Mouse (Mus musculus) retina, adult 2 months (tissue): ENCODE results near the gene Slc25a10.

Source experiments
- DNase-seq: peaks from one replicate; pipeline ENCODE4 v3.0.0-alpha.2; 2012; ENCODE audit warnings: low read depth, low spot score

Gene Slc25a10

DNA sequence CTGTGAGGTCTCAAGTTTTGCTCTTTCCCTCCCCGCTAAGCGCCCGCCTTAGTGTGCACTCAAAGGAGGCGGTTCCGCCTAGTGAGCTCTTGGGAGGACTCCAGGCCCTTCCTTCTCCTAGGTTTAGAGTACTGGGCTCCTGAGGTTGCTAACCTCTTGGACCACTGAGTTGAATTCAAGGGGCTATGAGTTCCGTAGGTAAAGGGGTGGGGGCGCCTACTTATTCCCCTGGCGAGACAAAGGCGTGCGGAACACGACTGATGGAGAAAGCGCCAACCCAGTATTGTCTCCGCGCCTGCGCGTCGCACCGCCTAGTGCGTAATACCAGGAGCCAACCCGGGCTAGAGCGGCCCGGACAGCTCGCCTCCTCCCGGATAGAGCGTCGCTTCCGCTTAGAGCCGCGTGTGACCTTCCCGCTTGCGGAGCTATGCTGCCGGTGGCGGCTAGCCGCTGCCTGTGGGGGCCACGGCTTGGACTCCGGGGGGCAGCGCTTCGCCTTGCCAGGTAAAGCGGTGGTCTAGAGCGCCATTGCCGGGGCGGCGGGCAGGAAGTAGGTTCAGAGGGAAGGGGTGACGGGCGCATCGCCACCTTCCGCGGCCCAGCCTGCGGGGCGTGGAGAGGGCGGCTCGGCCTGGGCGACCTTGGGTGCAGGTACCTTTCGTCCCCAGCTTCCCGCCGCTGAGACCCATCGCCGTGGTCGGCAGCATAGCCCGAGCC lies 7.2 kb upstream of the Slc25a10 start, which contains the start of gene Mrpl12:
Gene Mrpl12, plus strand, starts transcription at position 349 of the 717 bp plus-strand sequence.
- DNase-seq, result peak; percentile 93

- no peak for DNase-seq
These were observed 6.4 kb upstream of the Slc25a10 start for GRCm38 (mm10) chr11:120485251-120485650.

DNA sequence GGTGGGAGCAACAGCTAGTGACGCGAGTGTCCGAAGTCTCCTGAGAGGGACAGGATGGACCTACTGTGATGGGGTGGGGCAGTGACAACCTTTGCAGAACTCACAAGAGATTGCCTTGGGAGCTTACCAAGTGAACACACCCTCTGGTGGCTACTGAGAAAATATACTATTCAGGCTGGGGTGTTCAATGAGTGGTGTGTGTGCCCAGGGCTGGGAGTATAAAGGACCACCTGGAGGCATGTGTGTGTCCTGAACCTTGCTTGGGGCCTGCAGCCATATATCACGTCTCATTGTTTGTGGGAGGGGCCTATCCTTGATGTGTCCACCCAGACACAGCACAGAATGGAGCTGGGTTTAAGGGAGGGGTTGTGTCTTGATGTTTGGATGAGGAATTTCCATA lies 3.1 kb upstream of the Slc25a10 start:
- DNase-seq, result no peak

- peak; percentile 69 for DNase-seq
These were observed 2.4 kb upstream of the Slc25a10 start for GRCm38 (mm10) chr11:120489054-120489761.

GRCm38 (mm10) chr11:120490291-120491046 lies 1.2 kb upstream of the Slc25a10 start:
- DNase-seq, result no peak

GRCm38 (mm10) chr11:120492024-120492877 lies 611 bp downstream of the Slc25a10 start:
- no peak for DNase-seq

- no peak for DNase-seq
These were observed 1.2 kb downstream of the Slc25a10 start for GRCm38 (mm10) chr11:120492878-120493203.

- no peak for DNase-seq
These were observed 1.7 kb downstream of the Slc25a10 start for GRCm38 (mm10) chr11:120493351-120493750.

- no peak for DNase-seq
These were observed 2.3 kb downstream of the Slc25a10 start for GRCm38 (mm10) chr11:120493911-120494310.

- DNase-seq, result no peak
These were observed 5.8 kb downstream of the Slc25a10 start for GRCm38 (mm10) chr11:120497436-120497835.

- no peak for DNase-seq
These were observed 6.6 kb downstream of the Slc25a10 start for GRCm38 (mm10) chr11:120498226-120498625.

DNA sequence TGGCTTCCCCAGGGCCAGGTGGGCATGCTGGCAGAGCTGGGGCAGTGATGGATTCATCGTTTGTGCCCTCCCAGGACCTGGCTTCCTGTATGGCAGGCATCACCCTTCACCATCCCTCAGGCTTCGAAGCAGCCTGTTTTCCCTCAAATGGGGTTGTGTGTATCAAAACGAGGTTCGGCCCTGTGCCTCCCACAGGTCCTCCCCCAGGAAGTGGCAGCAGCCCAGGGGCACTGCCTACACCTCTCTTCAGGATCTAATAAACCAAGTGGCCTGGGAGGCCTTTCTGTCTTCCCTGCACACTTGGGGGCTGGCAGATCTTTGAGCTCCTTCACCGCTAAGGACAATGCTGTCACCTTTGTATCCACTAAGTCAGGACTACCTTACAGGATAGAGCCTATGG lies 7.3 kb downstream of the Slc25a10 start:
- DNase-seq, result no peak

GRCm38 (mm10) chr11:120499894-120500293 lies 8.3 kb downstream of the Slc25a10 start:
- no peak for DNase-seq

DNA sequence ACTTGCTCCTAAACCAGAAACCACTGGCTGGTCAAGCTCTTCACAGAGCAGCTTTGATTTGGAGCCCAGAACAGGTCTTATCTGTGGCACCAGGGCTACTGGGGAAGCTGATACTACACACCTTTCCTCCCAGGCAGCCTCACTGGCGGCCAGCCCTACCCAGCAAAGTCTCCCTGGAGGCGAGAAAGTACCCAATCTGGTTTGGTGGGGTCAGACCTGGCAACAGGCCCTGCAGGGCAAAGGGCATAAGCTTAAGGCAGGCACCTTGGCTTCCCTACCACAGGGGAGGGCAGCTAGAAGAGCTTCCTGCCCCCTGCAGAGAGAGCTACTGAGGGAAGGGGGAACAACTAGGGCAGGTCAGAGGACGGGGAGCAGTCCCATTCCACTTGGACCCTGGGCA lies 8.7 kb downstream of the Slc25a10 start:
- DNase-seq, result no peak

- no peak for DNase-seq
These were observed 9.4 kb downstream of the Slc25a10 start for GRCm38 (mm10) chr11:120501018-120501417.

GRCm38 (mm10) chr11:120501701-120502100 lies 10.1 kb downstream of the Slc25a10 start:
- no peak for DNase-seq

DNA sequence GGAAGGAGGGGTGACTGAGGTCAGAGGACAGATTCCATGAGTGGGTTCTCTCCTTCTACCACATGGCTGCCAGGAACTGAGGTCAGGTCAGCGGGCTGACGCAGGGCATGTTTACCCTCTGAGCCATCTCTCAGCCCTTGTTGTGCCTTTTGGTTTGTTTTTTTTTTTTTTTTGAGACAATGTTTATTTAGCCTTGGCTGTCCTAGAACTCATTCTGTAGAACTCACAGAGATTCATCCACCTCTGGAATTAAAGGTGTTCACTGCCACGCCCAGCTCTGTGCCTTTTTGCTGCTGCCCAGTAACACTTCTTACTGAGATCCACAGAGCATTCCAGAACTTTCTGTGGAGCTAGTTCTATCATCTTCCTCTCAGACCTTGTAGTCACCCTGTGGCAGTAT lies 14.0 kb downstream of the Slc25a10 start:
- no peak for DNase-seq

GRCm38 (mm10) chr11:120506899-120507298 lies 15.3 kb downstream of the Slc25a10 start:
- DNase-seq, result no peak

DNA sequence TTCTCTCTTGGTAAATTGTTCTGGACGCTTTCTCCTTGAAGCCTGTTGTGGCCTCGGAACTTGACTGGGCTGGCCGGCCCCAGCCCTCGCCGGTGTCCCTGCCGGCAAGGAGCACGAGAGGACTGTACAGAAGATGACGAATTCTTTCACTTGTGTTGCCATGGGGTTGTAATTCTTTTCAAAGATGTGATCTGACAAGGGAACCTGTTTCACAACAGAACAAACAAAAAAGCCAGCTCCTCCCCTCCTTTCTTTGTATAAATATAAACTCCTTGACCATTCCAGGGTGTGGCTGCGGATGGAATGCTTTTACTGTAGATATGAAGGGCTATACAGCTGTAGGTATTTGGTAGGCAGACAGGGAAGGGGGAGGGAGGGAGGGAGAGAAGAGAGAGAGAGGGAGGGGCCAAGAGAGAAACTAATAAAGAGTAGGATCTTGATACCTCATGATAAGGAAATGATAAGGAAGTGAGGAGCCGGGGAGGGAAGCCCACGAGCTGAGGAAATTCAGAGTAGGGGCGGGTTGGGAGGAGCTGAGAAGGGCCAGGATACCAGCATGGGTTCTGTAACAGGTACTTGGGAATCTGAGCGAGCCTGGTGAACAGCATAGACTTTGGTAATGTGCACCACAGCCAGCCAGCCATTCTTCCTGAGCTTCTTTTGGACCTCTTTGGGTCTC lies 16.1 kb downstream of the Slc25a10 start:
- no peak for DNase-seq

DNA sequence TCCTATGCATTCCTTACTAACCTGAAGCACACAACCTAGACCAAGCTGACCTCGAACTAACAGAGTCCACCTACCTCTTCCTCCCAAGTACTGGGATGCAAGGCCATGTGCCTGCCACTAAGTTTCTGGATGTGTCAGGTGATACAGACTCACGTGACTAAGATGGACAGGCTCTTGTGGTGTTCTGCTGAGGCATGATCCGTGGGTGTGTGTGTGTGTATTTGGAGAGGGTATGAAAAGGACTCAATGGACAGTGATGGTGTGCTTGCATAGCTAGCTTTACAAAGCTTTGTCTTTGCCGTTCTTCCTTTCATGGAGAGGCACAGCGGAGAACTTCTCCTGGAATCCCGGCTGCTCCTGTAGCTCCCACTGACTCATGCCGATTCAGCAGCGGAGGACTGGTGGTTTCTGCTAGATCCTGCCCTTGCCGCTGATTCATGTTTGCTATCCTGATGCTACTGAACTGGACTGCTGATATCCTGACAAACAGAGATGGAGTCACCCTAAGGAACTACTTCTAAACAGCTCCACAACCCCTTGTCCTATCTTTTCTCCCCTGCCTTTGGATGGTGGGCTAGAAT lies 16.7 kb downstream of the Slc25a10 start:
- DNase-seq, result no peak

DNA sequence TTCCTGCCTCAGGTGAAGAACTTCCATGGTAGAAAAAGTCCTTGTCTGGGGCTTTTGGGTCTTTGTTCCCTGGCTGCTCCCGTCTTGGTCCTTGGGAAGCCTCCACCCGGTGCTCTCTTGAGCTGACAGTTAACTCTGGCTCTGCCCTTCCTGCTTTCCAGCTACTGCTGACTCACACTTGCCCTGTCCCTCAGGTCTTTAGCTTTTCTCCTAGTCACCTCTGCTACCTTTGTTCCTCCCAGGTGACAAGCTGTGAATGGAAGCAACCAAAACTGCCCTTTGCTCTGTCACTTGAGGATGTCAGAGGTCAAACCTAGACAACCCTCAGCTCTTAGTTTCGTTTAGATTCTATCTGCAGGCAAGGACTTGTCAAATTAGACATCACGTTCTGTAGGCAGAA lies 18.3 kb downstream of the Slc25a10 start:
- DNase-seq, result no peak
